Mouse (Mus musculus): ENCODE data around the gene Smarcb1.

Gene Smarcb1

DNA sequence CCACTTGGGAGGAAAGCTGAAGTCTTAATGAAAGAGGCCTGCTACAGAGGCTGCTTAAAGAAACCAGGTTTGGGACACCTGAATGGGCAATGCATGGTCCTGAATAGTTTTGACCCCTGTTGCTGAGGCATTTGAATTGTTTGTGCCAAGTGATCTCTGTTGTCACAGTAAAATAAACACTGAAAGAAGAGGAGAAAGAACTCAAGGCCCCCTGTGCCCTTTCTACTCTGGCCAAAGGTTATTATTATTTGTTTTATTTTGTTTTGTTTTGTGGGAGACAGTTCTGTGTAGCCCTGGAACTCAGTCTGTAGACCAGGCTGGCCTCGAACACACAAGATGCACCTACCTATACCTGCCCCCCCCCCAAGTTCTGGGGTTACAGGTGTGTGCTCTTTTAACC lies 13.6 kb upstream of the Smarcb1 start:
- no peak for ATAC-seq (ENCODE audit: low TSS enrichment)

- ATAC-seq (ENCODE audit: low TSS enrichment) = no peak
Measured at GRCm38 (mm10) chr10:75932891-75933290, 11.5 kb upstream of the Smarcb1 start, which contains the start of gene Chchd10. Gene Chchd10, plus strand, starts transcription at chr10:75933130.

DNA sequence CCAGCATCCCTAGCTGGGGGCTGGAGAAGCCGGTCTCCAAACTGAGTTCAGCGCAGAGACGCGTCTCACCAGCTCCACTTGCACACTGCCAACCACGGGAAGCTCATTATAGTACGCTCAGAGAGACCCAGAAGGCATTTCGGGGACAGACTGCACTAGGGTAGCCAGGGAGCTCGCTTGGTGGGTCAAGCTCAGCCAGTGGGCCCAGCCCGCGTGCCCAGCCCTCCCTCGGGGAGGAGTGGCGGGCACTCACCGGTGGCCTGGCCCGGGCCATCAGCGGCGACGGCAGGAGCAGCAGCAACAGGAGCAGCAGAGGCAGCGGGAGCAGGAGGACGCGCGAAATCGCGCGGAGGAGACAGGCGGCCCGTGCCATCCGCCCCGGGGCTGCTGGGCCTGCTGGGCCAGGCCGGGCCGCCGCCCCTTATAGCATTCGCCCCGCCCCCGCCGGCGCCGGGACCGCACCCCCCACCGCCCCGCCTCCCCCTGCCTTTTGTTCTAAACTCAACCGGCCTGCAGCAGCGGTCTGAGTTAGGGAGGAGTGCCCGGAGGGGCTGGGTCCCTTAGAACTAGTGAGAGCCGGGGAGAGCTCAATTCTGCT lies 10.8 kb upstream of the Smarcb1 start:
- ATAC-seq (ENCODE audit: low TSS enrichment) = peak; percentile 17; the same call in 1 of the 2 replicates

DNA sequence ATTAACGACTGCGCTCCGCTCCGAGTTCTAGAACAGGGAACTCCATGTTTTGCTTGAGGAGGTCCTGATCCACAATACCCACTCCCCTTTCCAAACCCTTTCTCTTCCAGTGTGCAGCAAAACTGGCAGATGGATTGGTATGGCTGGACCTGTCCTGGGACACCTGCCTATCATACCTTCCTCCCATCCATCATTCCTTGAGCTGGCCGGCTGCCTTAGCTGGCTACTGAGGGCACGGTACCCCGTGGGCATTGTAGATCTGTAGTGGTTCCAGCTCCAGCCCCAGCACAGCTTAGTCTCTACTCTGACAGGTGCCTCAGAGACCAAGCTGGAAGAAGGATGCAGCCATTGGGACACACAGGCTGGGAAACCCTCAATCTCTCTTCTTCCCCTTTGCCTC lies 9.9 kb upstream of the Smarcb1 start:
- no peak for ATAC-seq (ENCODE audit: low TSS enrichment)

- no peak for ATAC-seq (ENCODE audit: low TSS enrichment)
Measured at GRCm38 (mm10) chr10:75930304-75930703, 8.9 kb upstream of the Smarcb1 start.

DNA sequence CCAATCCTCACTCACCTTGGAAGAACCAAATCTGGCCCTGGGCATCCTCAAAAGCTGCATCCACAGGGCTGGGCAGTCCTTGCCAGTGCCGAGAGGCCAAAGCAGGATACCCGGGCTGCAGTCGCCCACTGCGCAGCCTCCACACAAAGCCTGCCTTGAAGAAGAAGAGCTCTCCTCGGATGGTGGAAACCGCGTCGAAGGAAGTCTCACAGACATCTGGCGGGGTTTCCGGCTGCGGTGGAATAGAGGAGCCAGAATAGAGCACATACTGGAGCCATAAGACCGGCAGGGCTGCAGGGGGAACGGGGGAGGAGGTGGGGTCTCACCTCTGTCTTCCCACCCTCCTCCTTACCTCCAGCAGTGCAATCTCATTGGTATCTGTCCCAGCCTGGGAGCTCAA lies 5.0 kb upstream of the Smarcb1 start:
- ATAC-seq (ENCODE audit: low TSS enrichment) = no peak

DNA sequence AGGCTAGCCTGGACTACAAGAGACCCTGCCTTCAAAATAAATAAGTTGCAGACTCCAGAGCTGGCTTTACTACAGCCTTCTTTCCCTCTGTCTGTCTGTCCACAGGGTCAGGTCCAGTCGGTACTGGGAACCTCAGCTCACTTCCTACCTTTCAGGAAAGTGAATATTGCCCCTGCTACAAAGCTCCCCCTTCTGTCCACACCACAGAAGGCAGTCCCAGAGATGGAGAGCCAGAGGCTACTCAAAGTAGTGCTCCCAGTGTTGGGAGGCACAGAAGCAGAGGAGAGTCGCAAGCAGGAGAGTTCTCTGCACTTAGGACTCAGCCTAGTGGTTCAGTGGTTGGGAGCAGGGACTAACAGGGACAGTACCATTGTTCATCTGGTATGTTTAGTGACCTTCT lies 2.9 kb upstream of the Smarcb1 start:
- no peak for ATAC-seq (ENCODE audit: low TSS enrichment)

GRCm38 (mm10) chr10:75921726-75922560 lies 526 bp upstream of the Smarcb1 start:
- ATAC-seq (ENCODE audit: low TSS enrichment) = peak; percentile 51

GRCm38 (mm10) chr10:75919026-75919425 lies 2.4 kb downstream of the Smarcb1 start:
- no peak for ATAC-seq (ENCODE audit: low TSS enrichment)

DNA sequence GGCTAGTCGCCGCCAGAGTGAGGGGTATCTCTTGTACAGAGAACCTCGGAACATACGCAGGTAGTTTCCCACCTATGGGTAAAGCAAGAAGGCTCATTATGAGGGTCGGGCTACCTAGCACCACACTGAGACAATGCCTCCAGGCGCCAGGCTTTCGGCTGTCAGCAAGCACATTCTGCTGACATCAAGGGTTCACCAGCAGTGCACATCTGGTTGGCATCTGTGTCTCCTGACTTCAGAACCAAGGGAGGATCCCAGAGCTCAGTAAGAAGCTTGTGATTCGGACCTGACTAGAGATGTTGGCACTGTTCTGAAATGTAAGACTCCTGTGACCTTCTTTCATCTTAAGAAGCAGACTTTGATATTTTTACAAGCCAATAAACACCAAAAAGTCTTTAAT lies 4.6 kb downstream of the Smarcb1 start:
- ATAC-seq (ENCODE audit: low TSS enrichment) = no peak

DNA sequence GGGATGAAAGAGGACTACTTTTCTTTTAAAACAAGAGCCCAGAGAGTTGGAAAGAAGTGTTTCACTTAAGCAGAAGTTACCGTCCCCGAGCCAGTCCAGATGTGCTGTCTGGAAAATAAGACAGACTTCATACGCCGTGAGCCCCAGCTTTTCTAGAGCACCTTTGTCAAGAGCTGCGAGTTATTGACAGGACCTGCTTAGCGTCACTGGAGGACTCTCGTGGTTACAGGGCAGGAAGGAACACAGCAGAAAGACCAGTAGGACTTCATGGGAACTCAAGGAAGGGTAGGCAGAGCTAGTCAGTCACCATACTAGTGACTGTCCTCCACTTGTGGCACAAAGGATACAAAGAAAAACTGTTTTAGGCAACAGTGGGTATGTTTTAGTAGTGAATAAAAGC lies 5.9 kb downstream of the Smarcb1 start:
- no peak for ATAC-seq (ENCODE audit: low TSS enrichment)

DNA sequence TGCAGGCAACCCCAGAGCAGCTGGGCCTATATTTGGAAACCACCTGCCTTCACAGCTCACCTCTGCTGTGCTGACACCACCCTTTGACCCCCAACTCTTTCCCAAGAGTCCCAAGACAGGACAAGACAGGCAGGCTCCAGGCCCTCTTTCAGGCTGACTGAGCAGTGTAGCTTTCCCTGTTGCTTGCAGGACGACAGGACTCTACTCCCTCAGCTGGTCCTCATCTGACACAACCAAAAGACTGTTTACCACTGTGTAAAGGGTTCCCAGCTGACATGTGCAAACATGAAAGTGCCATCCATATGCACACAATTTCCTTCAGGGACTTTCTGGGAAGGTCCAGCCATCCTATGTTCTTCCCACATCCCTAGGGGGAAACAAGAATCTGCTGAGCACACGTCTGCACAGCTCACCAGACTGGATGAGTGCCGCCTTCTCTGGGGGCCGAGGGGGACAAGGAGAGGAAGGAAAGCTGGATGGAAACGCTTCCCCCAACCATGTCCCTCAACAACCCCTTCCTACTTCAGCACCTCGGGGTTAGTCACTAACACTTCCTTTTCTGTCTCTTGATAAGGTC lies 8.3 kb downstream of the Smarcb1 start:
- no peak for ATAC-seq (ENCODE audit: low TSS enrichment)

- no peak for ATAC-seq (ENCODE audit: low TSS enrichment)
Measured at GRCm38 (mm10) chr10:75910698-75911097, 10.7 kb downstream of the Smarcb1 start.

DNA sequence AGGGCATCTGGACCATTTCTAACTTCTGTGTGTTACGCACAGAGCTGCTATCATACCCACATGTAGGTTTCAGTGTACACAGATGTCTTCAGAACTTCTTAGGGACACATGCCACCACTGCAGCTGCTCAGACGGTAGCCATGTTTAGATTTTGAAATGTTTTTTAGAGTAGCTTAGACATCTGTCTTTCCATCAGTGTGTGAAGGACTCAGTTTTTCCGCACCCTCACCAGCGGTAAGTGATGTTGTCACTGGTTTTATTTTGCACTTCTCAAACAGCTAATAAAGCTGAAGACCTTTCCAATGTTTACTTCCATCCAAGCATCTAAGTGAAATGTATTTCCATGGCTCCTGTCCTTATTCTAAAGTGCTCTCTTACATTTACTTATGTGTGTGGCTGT lies 14.5 kb downstream of the Smarcb1 start:
- no peak for ATAC-seq (ENCODE audit: low TSS enrichment)

- ATAC-seq (ENCODE audit: low TSS enrichment) = no peak
Measured at GRCm38 (mm10) chr10:75904391-75904790, 17.0 kb downstream of the Smarcb1 start.

- no peak for ATAC-seq (ENCODE audit: low TSS enrichment)
Measured at GRCm38 (mm10) chr10:75898846-75899245, 22.6 kb downstream of the Smarcb1 start.

DNA sequence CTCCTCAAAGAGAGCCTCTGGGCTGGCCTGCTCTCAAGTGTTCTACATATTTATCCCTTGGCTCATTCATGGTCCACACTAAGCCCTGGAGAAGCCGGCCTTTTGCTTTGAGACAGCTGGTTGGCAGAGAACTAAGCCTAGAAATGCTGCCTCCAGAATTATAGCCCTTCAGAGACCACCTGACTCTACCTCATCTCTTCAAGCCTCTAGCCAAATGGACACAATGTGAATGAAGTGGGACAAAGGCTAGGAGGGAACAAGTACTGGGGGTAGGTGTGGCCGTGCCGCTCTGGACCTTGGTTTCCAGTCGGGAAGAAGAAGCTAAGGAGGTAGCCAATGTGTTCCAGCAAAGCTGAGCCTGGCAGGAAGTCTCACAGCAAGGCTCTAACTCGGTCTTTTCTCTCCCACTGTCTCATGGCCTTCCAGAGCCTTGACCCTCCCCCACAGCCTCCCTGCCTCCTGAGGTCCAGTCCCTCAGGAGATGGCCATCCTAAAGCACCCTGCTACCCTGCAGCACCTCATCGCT lies 23.3 kb downstream of the Smarcb1 start:
- no peak for ATAC-seq (ENCODE audit: low TSS enrichment)

DNA sequence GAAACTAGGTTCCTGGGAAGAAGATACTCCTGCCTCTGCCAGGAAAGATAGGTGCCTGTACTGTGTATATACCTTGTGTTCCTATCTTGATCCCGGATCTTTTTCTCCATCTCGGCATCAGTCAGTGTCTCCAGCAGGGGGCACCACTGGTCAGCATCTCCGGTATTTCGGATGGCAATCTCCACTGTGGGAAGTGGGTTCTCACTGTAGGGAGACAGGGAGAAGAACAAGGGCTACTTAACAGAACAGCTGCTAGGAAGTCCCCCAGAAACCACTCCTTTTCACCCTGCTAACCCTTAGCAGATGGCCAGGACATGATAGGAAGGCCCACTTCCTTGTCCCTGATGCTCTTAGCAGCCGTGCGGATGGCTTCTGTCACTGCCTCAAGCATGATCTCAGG lies 24.0 kb downstream of the Smarcb1 start:
- 0 out of 2 replicates have a peak, but pooled peaks have one; percentile 12 for ATAC-seq (ENCODE audit: low TSS enrichment)

DNA sequence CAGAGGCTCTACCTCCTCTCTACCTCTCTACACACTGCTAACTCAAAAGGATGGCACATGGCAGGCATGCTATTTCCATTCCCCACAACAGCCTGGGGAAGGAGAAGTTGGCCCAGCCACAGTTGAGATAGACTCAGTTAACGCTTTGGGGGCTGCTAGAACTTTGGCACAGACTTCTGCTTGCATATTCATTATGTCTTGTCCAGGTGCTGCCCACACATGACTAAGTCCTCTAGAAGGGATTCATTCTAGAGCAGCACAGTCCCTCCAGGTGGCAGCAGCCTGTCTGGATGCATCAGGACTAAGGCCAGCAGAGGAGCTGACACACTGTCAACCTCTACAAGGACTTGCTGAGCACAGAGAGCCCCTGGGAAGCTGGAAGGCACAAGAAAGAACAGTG lies 25.2 kb downstream of the Smarcb1 start:
- ATAC-seq (ENCODE audit: low TSS enrichment) = peak; percentile 61

- ATAC-seq (ENCODE audit: low TSS enrichment) = no peak
Measured at GRCm38 (mm10) chr10:75895730-75896129, 25.7 kb downstream of the Smarcb1 start.

DNA sequence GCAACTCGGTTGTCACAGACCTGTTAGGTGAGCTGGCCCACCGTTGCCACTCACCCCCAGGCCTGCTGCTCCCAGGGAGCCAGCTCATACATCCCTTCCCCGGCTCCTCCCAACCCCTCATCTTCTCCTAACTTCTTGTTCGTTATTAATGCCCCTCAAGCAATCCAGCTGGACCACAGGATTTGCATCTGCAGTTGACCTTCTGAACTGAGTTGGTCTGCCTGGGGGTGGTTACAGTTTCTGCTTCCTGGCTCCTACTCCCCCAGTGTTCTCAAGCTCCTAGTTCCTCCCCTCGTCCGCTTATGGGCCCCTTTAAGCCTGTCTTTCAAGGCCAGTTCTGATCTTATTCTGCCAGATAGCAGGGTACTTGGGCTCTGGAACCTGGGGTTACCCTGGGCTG lies 26.8 kb downstream of the Smarcb1 start:
- ATAC-seq (ENCODE audit: low TSS enrichment) = no peak

DNA sequence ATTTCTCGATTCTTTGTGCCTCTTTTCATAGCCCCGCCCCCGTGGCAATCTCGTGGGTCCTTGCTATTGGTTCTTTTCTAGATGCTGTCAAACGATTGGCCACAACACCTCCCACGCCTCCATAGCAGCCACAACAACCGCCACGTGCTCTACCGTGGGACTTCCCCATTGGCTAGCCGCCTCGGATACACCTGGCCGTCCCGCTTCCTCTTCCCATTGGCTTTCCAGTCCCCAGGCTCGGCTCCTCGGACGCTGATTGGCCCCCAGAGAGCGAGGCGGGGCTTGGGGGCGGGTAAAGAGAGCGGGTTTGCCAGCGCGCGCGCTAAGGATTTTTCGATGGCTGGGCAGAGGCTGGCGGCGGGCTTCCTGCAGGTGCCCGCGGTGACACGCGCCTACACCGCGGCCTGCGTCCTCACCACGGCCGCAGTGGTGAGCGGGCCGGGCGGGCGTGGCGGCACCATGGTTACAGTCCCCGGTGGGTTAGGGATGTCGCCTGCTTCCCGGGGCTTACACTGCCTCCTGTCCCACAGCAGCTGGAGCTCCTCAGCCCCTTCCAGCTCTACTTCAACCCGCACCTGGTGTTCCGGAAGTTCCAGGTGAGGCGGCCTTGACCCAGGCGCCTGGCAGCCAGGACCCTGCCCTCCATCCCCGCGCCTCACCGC lies 28.2 kb downstream of the Smarcb1 start, which contains the start of gene Derl3:
Gene Derl3, plus strand, starts transcription at position 325 of the 662 bp plus-strand sequence.
- ATAC-seq (ENCODE audit: low TSS enrichment) = peak; percentile 92
